Mouse (Mus musculus) neural tube, embryonic 10.5 days (tissue): ENCODE measurements around the gene Gpha2.

Source experiments
- DNase-seq: peaks from one replicate; pipeline ENCODE4 v3.0.0-alpha.2; 2017; ENCODE audit warnings: low spot score; ENCODE audit errors: extremely low spot score

Gene Gpha2

GRCm38 (mm10) chr19:6226135-6226534 lies at the start of gene Gpha2:
Gene Gpha2, plus strand, starts transcription at chr19:6226380.
- peak; percentile 27 for DNase-seq

- DNase-seq, result no peak
Measured at GRCm38 (mm10) chr19:6178775-6179174, 47.4 kb upstream of the Gpha2 start.

- peak; percentile 36 for DNase-seq
Measured at GRCm38 (mm10) chr19:6181629-6182028, 44.6 kb upstream of the Gpha2 start.

GRCm38 (mm10) chr19:6182534-6182933 lies 43.6 kb upstream of the Gpha2 start:
- DNase-seq, result no peak

GRCm38 (mm10) chr19:6184131-6184530 lies 42.0 kb upstream of the Gpha2 start, which contains the start of gene Majin:
Gene Majin, plus strand, starts transcription at chr19:6184388.
- DNase-seq, result no peak

- no peak for DNase-seq
Measured at GRCm38 (mm10) chr19:6204265-6204664, 21.9 kb upstream of the Gpha2 start.

GRCm38 (mm10) chr19:6206716-6207115 lies 19.5 kb upstream of the Gpha2 start:
- DNase-seq, result no peak

GRCm38 (mm10) chr19:6216046-6216705 lies 10.0 kb upstream of the Gpha2 start:
- no peak for DNase-seq

- no peak for DNase-seq
Measured at GRCm38 (mm10) chr19:6218606-6219005, 7.6 kb upstream of the Gpha2 start.

- no peak for DNase-seq
Measured at GRCm38 (mm10) chr19:6226763-6227162, 583 bp downstream of the Gpha2 start.

- no peak for DNase-seq
Measured at GRCm38 (mm10) chr19:6227864-6228263, 1.7 kb downstream of the Gpha2 start.

- DNase-seq, result no peak
Measured at GRCm38 (mm10) chr19:6230411-6230810, 4.2 kb downstream of the Gpha2 start.

GRCm38 (mm10) chr19:6231036-6231435 lies 4.9 kb downstream of the Gpha2 start:
- no peak for DNase-seq

- DNase-seq, result no peak
Measured at GRCm38 (mm10) chr19:6233647-6234046, 7.5 kb downstream of the Gpha2 start.

- DNase-seq, result no peak
Measured at GRCm38 (mm10) chr19:6234337-6235083, 8.3 kb downstream of the Gpha2 start.

GRCm38 (mm10) chr19:6235084-6236052 lies 9.2 kb downstream of the Gpha2 start, which contains the start of gene Ppp2r5b:
Gene Ppp2r5b, minus strand, starts transcription at chr19:6235872.
- DNase-seq, result peak; percentile 92

GRCm38 (mm10) chr19:6236053-6236441 lies 9.9 kb downstream of the Gpha2 start:
- peak; percentile 88 for DNase-seq

GRCm38 (mm10) chr19:6236842-6237241 lies 10.7 kb downstream of the Gpha2 start:
- no peak for DNase-seq

- no peak for DNase-seq
Measured at GRCm38 (mm10) chr19:6238740-6239139, 12.6 kb downstream of the Gpha2 start.

GRCm38 (mm10) chr19:6240136-6240535 lies 14.0 kb downstream of the Gpha2 start:
- no peak for DNase-seq

GRCm38 (mm10) chr19:6240725-6241124 lies 14.5 kb downstream of the Gpha2 start:
- DNase-seq, result no peak
